Mouse (Mus musculus) testis, postnatal 10 days (tissue): ENCODE data around the gene Olfr1028.

Experiments
- DNase-seq: peaks from one replicate; pipeline ENCODE4 v3.0.0; 2021; ENCODE audit warnings: low spot score

The Olfr1028 gene

GRCm38 (mm10) chr2:85950137-85950536, at the start of gene Olfr1028:
TSS of gene Olfr1028 (plus strand) at chr2:85950437.
- no peak for DNase-seq

GRCm38 (mm10) chr2:85904952-85905351, 45.3 kb upstream of the Olfr1028 start, which contains the start of gene Olfr1024:
TSS of gene Olfr1024 (minus strand) at chr2:85905052.
- no peak for DNase-seq

GRCm38 (mm10) chr2:85913197-85913596, 37.0 kb upstream of the Olfr1028 start:
- no peak for DNase-seq

- no peak for DNase-seq
Observed at GRCm38 (mm10) chr2:85914893-85915292, 35.3 kb upstream of the Olfr1028 start, which contains the start of gene Olfr1025-ps1. TSS of gene Olfr1025-ps1 (plus strand) at chr2:85915193.

- no peak for DNase-seq
Observed at GRCm38 (mm10) chr2:85921258-85921657, 29.0 kb upstream of the Olfr1028 start, which contains the start of gene Olfr1026. TSS of gene Olfr1026 (plus strand) at chr2:85921558.

- no peak for DNase-seq
Observed at GRCm38 (mm10) chr2:85973595-85973994, 23.4 kb downstream of the Olfr1028 start, which contains the start of gene Olfr1029. TSS of gene Olfr1029 (plus strand) at chr2:85973895.

- DNase-seq, result no peak
Observed at GRCm38 (mm10) chr2:85978976-85979375, 28.7 kb downstream of the Olfr1028 start, which contains the start of gene Olfr1030. TSS of gene Olfr1030 (plus strand) at chr2:85979276.

- DNase-seq, result no peak
Observed at GRCm38 (mm10) chr2:85990004-85990403, 39.8 kb downstream of the Olfr1028 start, which contains the start of gene Olfr1031. TSS of gene Olfr1031 (plus strand) at chr2:85990304.
